Mouse (Mus musculus) CH12.LX (cell line): ENCODE results near the gene 4930404N11Rik. TPM values are rescaled to one million over a fixed set of nuclear protein-coding genes. Genes with fewer than 3 reads are reported as not detected.

Experiments
- DNase-seq: peaks from one replicate; pipeline ENCODE4 v3.0.0-alpha.2; 2013; ENCODE audit errors: extremely low read depth
- H3K27ac ChIP-seq: 2 replicates; pipeline ENCODE4 v1.5.1; 2012; ENCODE audit warnings: low read depth, mild to moderate bottlenecking, control low read depth, moderate library complexity; ENCODE audit not compliant: insufficient read depth
- H3K27me3 ChIP-seq: replicated peaks from 2 replicates; pipeline ENCODE3; 2012; ENCODE audit warnings: inconsistent platforms
- H3K36me3 ChIP-seq, 2 experiments: replicated peaks in 1 of 2; 2 replicates each; pipeline versions ENCODE3 to v1.6.1; 2012; ENCODE audit warnings: inconsistent platforms in 1 of 2, low read length in 1 of 2, mild to moderate bottlenecking in 1 of 2, mixed read lengths in 1 of 2, moderate library complexity in 1 of 2; ENCODE audit not compliant: control insufficient read depth in 1 of 2, insufficient read depth in 1 of 2
- H3K4me1 ChIP-seq, 2 experiments: 2 replicates each; pipeline ENCODE4 v1.6.1; 2012; ENCODE audit warnings: inconsistent platforms in 1 of 2, moderate library complexity in 1 of 2; ENCODE audit not compliant: insufficient read depth in 2 of 2, control insufficient read depth in 1 of 2
- H3K4me2 ChIP-seq: 2 replicates; pipeline ENCODE4 v1.6.1; 2012; ENCODE audit warnings: low read depth, mild to moderate bottlenecking, control low read depth; ENCODE audit not compliant: poor library complexity, insufficient read depth, severe bottlenecking
- H3K4me3 ChIP-seq, 3 experiments: fragments of 150-350 bp in 1 of 3; sonication (generic) in 1 of 3; replicated peaks in 1 of 3; 2 replicates each; pipeline versions ENCODE3 to v1.5.1; 2011 to 2012; ENCODE audit warnings: low read depth in 2 of 3, low read length in 2 of 3, mild to moderate bottlenecking in 2 of 3, moderate library complexity in 2 of 3, control low read depth in 1 of 3, improper control_type of control experiment in 1 of 3, inconsistent platforms in 1 of 3, mixed read lengths in 1 of 3; ENCODE audit not compliant: poor library complexity in 1 of 3
- H3K79me2 ChIP-seq: replicated peaks from 2 replicates; pipeline ENCODE4 v1.6.1; 2012; ENCODE audit warnings: mild to moderate bottlenecking, moderate library complexity; ENCODE audit not compliant: control insufficient read depth, poor library complexity, insufficient read depth, severe bottlenecking; ENCODE audit errors: extremely low read depth
- H3K9ac ChIP-seq: 2 replicates; pipeline ENCODE4 v1.6.1; 2012; ENCODE audit warnings: low read depth, mild to moderate bottlenecking, control low read depth, moderate library complexity; ENCODE audit not compliant: insufficient read depth
- H3K9me3 ChIP-seq: replicated peaks from 2 replicates; pipeline ENCODE3; 2012; ENCODE audit warnings: low read length, inconsistent platforms, mixed read lengths
- BHLHE40 ChIP-seq: IDR thresholded peaks from 2 replicates; pipeline ENCODE4 v1.6.1; 2011; ENCODE audit warnings: mild to moderate bottlenecking, low read depth, low read length, improper control_type of control experiment
- CHD1 ChIP-seq: IDR thresholded peaks from 2 replicates; pipeline ENCODE4 v1.6.1; 2012; ENCODE audit warnings: low read depth, low read length, improper control_type of control experiment, inconsistent platforms
- CHD2 ChIP-seq: IDR thresholded peaks from 2 replicates; pipeline ENCODE4 v1.6.1; 2011; ENCODE audit warnings: low read length, improper control_type of control experiment
- CTCF ChIP-seq, 2 experiments: IDR thresholded peaks in 1 of 2; conservative IDR thresholded peaks in 1 of 2; 2 replicates each; pipeline ENCODE4 v1.5.1; 2011 to 2012; ENCODE audit warnings: low read depth in 2 of 2, low read length in 2 of 2, improper control_type of control experiment in 1 of 2, inconsistent platforms in 1 of 2, mild to moderate bottlenecking in 1 of 2, moderate library complexity in 1 of 2
- ETS1 ChIP-seq: conservative IDR thresholded peaks from 2 replicates; pipeline ENCODE4 v1.6.1; 2012; ENCODE audit warnings: low read depth, mild to moderate bottlenecking, inconsistent platforms, low read length, improper control_type of control experiment, moderate library complexity
- IRF4 ChIP-seq: IDR thresholded peaks from 2 replicates; pipeline ENCODE4 v1.6.1; 2014; ENCODE audit warnings: low read depth, mild to moderate bottlenecking, inconsistent platforms, low read length, improper control_type of control experiment
- KAT2A ChIP-seq: IDR thresholded peaks from 2 replicates; pipeline ENCODE4 v1.6.1; 2012; ENCODE audit warnings: low read length, improper control_type of control experiment, inconsistent platforms; ENCODE audit not compliant: insufficient replicate concordance
- MAX ChIP-seq: IDR thresholded peaks from 2 replicates; pipeline ENCODE4 v1.6.1; 2011; ENCODE audit warnings: low read length, improper control_type of control experiment
- MAZ ChIP-seq: IDR thresholded peaks from 2 replicates; pipeline ENCODE4 v1.6.1; 2012; ENCODE audit warnings: low read depth, mild to moderate bottlenecking, inconsistent platforms, low read length, improper control_type of control experiment, moderate library complexity
- MEF2A ChIP-seq: IDR thresholded peaks from 2 replicates; pipeline ENCODE4 v1.6.1; 2014; ENCODE audit warnings: low read depth, mild to moderate bottlenecking, inconsistent platforms, low read length, improper control_type of control experiment, borderline replicate concordance
- MXI1 ChIP-seq: IDR thresholded peaks from 2 replicates; pipeline ENCODE4 v1.6.1; 2011; ENCODE audit warnings: mild to moderate bottlenecking, low read depth, low read length, improper control_type of control experiment
- MYC ChIP-seq: IDR thresholded peaks from 2 replicates; pipeline ENCODE4 v1.6.1; 2011; ENCODE audit warnings: low read depth, mild to moderate bottlenecking, improper control_type of control experiment, low read length
- NRF1 ChIP-seq: IDR thresholded peaks from 2 replicates; pipeline ENCODE4 v1.6.1; 2014; ENCODE audit warnings: low read depth, mild to moderate bottlenecking, inconsistent platforms, low read length, improper control_type of control experiment, moderate library complexity
- POLR2A ChIP-seq: IDR thresholded peaks from 2 replicates; pipeline ENCODE4 v1.6.1; 2011; ENCODE audit warnings: low read depth, mild to moderate bottlenecking, improper control_type of control experiment, low read length
- RAD21 ChIP-seq: IDR thresholded peaks from 2 replicates; pipeline ENCODE4 v1.6.1; 2011; ENCODE audit warnings: low read depth, mild to moderate bottlenecking, low read length, improper control_type of control experiment, moderate library complexity
- RCOR1 ChIP-seq: conservative IDR thresholded peaks from 2 replicates; pipeline ENCODE4 v1.6.1; 2012; ENCODE audit warnings: low read depth, mild to moderate bottlenecking, inconsistent platforms, low read length, improper control_type of control experiment
- SIN3A ChIP-seq: IDR thresholded peaks from 2 replicates; pipeline ENCODE4 v1.6.1; 2012; ENCODE audit warnings: low read length, improper control_type of control experiment, inconsistent platforms
- TBP ChIP-seq: conservative IDR thresholded peaks from 2 replicates; pipeline ENCODE4 v1.6.1; 2011; ENCODE audit warnings: low read depth, low read length, improper control_type of control experiment
- TCF12 ChIP-seq: IDR thresholded peaks from 2 replicates; pipeline ENCODE4 v1.6.1; 2014; ENCODE audit warnings: low read depth, mild to moderate bottlenecking, inconsistent platforms, low read length, improper control_type of control experiment
- UBTF ChIP-seq: IDR thresholded peaks from 2 replicates; pipeline ENCODE4 v1.6.1; 2012; ENCODE audit warnings: low read depth, mild to moderate bottlenecking, inconsistent platforms, low read length, improper control_type of control experiment, moderate library complexity
- USF1 ChIP-seq: IDR thresholded peaks from 2 replicates; pipeline ENCODE4 v1.6.1; 2014; ENCODE audit warnings: low read depth, mild to moderate bottlenecking, inconsistent platforms, low read length, improper control_type of control experiment
- USF2 ChIP-seq: conservative IDR thresholded peaks from 2 replicates; pipeline ENCODE4 v1.6.1; 2011; ENCODE audit warnings: low read depth, low read length, improper control_type of control experiment
- ZNF384 ChIP-seq: IDR thresholded peaks from 2 replicates; pipeline ENCODE4 v1.6.1; 2012; ENCODE audit warnings: low read depth, low read length, improper control_type of control experiment, inconsistent platforms
- dilution Hi-C: fragments of 300-500 bp; cut with MboI; formaldehyde crosslinking; loops from 2 replicates; pipeline ENCODE4 v1.14.3; 2020; ENCODE audit warnings: low sequenced_read_pairs; ENCODE audit not compliant: extremely low pct_unique_long_range_greater_than_20kb, extremely low pct_ligation_motif_present
- in situ Hi-C: fragments of 300-500 bp; cut with MboI; formaldehyde crosslinking; loops from 3 replicates; pipeline ENCODE4 v1.14.3; 2019; ENCODE audit warnings: low sequenced_read_pairs, low pct_ligation_motif_present, low pct_unique_long_range_greater_than_20kb, mixed read lengths
- polyA plus RNA-seq: library from polyadenylated mRNA; unstranded; fragments of >175 nt; gene quantifications from 2 replicates; pipeline ENCODE4 v1.2.1, GENCODE M21; 2012; ENCODE audit warnings: low read depth; ENCODE audit not compliant: insufficient read length
- total RNA-seq, 2 experiments: library from RNA; depleted of rRNA; stranded (reverse); fragments of 300-350 nt in 1 of 2; fragments of >200 nt in 1 of 2; gene quantifications; 2 replicates each; pipeline ENCODE4 v1.2.3; 2012 to 2014

4930404N11Rik gene
- total and polyA plus RNA-seq, 3 experiments = 0.23 to 5.2 (median 2.7) TPM

GRCm38 (mm10) chr10:81356352-81356990 lies 9.1 kb downstream of the 4930404N11Rik start:
- H3K4me2 ChIP-seq = peak overlapping the region; percentile 58
- peak overlapping the region; percentile 43 for H3K27ac ChIP-seq
- no peak for TF ChIP-seq RAD21
- no peak for TF ChIP-seq RCOR1
- TF ChIP-seq CHD1 = no peak
- peak; percentile 97 for TF ChIP-seq MYC
- 0 out of 2 replicates have a peak, but pooled peaks have one; percentile 25 for TF ChIP-seq CHD2
- peak; percentile 53; the same call in 1 of the 2 replicates for TF ChIP-seq SIN3A
- no peak for TF ChIP-seq MAZ
- no peak for TF ChIP-seq ZNF384
- peak; percentile 46; the same call in 1 of the 2 replicates for TF ChIP-seq POLR2A
- no peak for TF ChIP-seq IRF4
- TF ChIP-seq TBP = 0 out of 2 replicates have a peak, but pooled peaks have one; percentile 36
- TF ChIP-seq ETS1 = 0 out of 2 replicates have a peak, but pooled peaks have one; percentile 39
- TF ChIP-seq USF1 = 0 out of 2 replicates have a peak, but pooled peaks have one; percentile 11
- no peak for TF ChIP-seq KAT2A
- TF ChIP-seq MEF2A = 0 out of 2 replicates have a peak, but pooled peaks have one; percentile 12
- TF ChIP-seq NRF1 = peak; percentile 67
- peak; percentile 81; the same call in 1 of the 2 replicates for TF ChIP-seq MXI1
- TF ChIP-seq USF2 = 0 out of 2 replicates have a peak, but pooled peaks have one; percentile 18
- peak; percentile 59; the same call in 1 of the 2 replicates for TF ChIP-seq TCF12
- TF ChIP-seq BHLHE40 = peak; percentile 82
- no peak for TF ChIP-seq UBTF
- TF ChIP-seq MAX = peak; percentile 95
- TF ChIP-seq CTCF (conservative IDR thresholded peaks at IDR 0.05 in 1 of 2, IDR thresholded peaks at IDR 0.05 in 1 of 2; ENCODE audit: low read depth in 2 of 2, low read length in 2 of 2) = no peak
- H3K36me3 ChIP-seq = peaks cover 7 to 21% of the 10 kb centered on the region in 2 experiments
- in situ Hi-C loops (loop anchor here (10.0 kb wide), 1 partner anchor 162 kb away; no protein-coding TSS in a partner anchor), dilution Hi-C loops (no loop called here)
- H3K9ac ChIP-seq = peak overlapping the region; percentile 41
- peaks cover 22 to 67% of the 10 kb centered on the region in 2 experiments for H3K4me1 ChIP-seq
- peak; percentile 86 for DNase-seq
- H3K27me3 ChIP-seq = no peaks in the 10 kb centered on the region
- no peaks in the 10 kb centered on the region; the same call in 1 of the 2 replicates for H3K79me2 ChIP-seq
- H3K4me3 ChIP-seq = peak overlapping the region; percentile 27 to 92 (median 37)
- H3K9me3 ChIP-seq = no peaks in the 10 kb centered on the region
